Comparison of ENCODE assay signal across 9 mouse cellular contexts in the genomic region with DNA sequence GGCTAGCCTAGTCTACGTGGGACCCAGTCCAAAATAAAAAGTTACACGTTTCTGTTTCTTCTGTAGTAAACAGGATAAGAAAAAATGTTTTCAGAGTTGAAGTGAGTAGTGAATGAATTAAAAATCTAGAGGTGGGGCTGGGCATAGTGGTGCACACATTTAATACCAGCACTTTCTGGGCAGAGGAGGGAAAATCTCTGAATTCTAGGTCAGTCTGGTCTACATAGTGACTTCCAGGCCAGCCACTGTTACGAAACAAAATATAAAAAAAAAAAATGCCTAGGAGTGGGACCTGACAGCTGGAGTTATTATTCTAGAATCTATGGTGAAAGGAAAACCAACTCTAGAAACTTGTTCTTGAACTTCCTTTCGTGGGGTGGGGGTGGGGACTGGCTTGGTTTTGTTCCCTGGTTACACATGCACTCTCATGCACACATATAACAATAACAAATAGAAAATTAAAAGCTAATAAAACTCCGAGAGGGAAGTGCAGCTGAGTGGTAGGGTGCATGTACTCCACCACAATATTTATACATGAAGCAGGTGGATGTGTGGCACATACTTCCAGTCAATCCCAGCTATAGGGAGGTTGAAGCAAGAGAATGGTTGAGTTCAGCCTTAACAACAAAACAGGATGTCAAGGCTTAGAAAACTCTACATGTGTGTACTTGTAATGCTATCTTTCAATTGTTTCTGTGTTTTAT. TPM values are rescaled to one million over a fixed set of nuclear protein-coding genes. Genes with fewer than 3 reads are reported as not detected.
DNase-seq lines count a peak whose midpoint lies in the region; ATAC-seq and TF ChIP-seq lines count a peak whose summit lies in the region.
"Had no signal": no experiment of that assay in that cellular context is flagged by ENCODE, and none has a peak within 500 bp of the region (broad histone marks: within the 10 kb centered on the region; RNA-seq: fewer than 3 reads in every experiment).

No protein-coding gene starts in this region.

- H3K27me3 ChIP-seq in heart, embryonic 12.5 days (replicated peaks), result no peaks in the 10 kb centered on the region
- H3K27me3 ChIP-seq in Patski, result peaks cover 7% of the 10 kb centered on the region
- no peaks in the 10 kb centered on the region for H3K27me3 ChIP-seq in hindbrain, embryonic 10.5 days (ENCODE audit: insufficient read depth, poor library complexity, severe bottlenecking)

- H3K9ac ChIP-seq in heart, embryonic 12.5 days, result no peak overlapping the region

- POLR2A ChIA-PET in Patski (lab: Charles Lee), result interaction anchor here (0.6 kb wide), 1 partner anchor 420 kb away, joined by 3 read pairs; no protein-coding TSS in a partner anchor

- H3K4me3 ChIP-seq in heart, embryonic 12.5 days, result peak overlapping the region; percentile 97
- peak overlapping the region; percentile 84 for H3K4me3 ChIP-seq in hindbrain, embryonic 10.5 days
- peak overlapping the region; percentile 38; the same call in 1 of the 2 replicates for H3K4me3 ChIP-seq in macrophage (ENCODE audit: inconsistent target)

- no peak for ATAC-seq in heart, embryonic 12.5 days (ENCODE audit: insufficient number of reproducible peaks, low FRiP score)
- ATAC-seq in Patski, result no peak
- ATAC-seq in megakaryocyte-erythroid progenitor cell, adult 5-6 weeks (replicated peaks; ENCODE audit: low FRiP score, low TSS enrichment, poor library complexity, severe bottlenecking), result no peak

- peak overlapping the region; percentile 81 for H3K4me2 ChIP-seq in heart, embryonic 12.5 days

- H3K79me2 ChIP-seq in macrophage (ENCODE audit: inconsistent target), result peaks cover 39% of the 10 kb centered on the region

- peak; percentile 3 for TF ChIP-seq CTCF in Patski (IDR thresholded peaks at IDR 0.05)

- H3K27ac ChIP-seq in heart, embryonic 12.5 days (ENCODE audit: poor library complexity, severe bottlenecking), result no peak overlapping the region
- 0 out of 2 replicates have a peak overlapping the region, but pooled peaks have one; percentile 93 for H3K27ac ChIP-seq in hindbrain, embryonic 10.5 days
- H3K27ac ChIP-seq in macrophage, result peak overlapping the region; percentile 48

- CTCF ChIA-PET in Patski (lab: Charles Lee), result interaction anchor here (0.6 to 1.4 kb wide), 2 partner anchors 12 to 58 kb away, joined by 3 read pairs; no protein-coding TSS in a partner anchor

- intact Hi-C loops in heart, postnatal 25 days (cut with DNase I), result loop anchor here (5.0 kb wide), 1 partner anchor 85 kb away; no protein-coding TSS in a partner anchor

- DNase-seq in heart, postnatal 25 days (ENCODE audit: low spot score), result no peak
- DNase-seq in Patski (ENCODE audit: low read depth, low spot score), result no peak
- DNase-seq in hindbrain, embryonic 10.5 days (ENCODE audit: low spot score), result no peak
- DNase-seq in right cerebral cortex, adult 2 months (ENCODE audit: low spot score in 2 of 2), result no peak
- no peak for DNase-seq in spleen, postnatal 36 days (ENCODE audit: low spot score in 2 of 2)

- WGBS in heart, embryonic 12.5 days, result 50% methylated on average over 5 of the region's 5 CpGs
- 55% methylated on average over 5 of the region's 5 CpGs for WGBS in hindbrain, embryonic 10.5 days
- WGBS in macrophage (ENCODE audit: missing documents), result 33% methylated on average over 5 of the region's 5 CpGs

- peaks cover 10% of the 10 kb centered on the region for H3K36me3 ChIP-seq in heart, embryonic 12.5 days
- H3K36me3 ChIP-seq in hindbrain, embryonic 10.5 days, result peaks cover 19% of the 10 kb centered on the region
- peaks cover 10% of the 10 kb centered on the region; the same call in 1 of the 2 replicates for H3K36me3 ChIP-seq in macrophage (ENCODE audit: inconsistent target)

- in situ Hi-C loops in Patski (cut with MboI; ENCODE audit: low pct_unique_long_range_greater_than_20kb), result no loop called here

- peaks cover 11% of the 10 kb centered on the region for H3K4me1 ChIP-seq in heart, embryonic 12.5 days (replicated peaks)
- peaks cover 28% of the 10 kb centered on the region for H3K4me1 ChIP-seq in hindbrain, embryonic 10.5 days (replicated peaks)

- H3K9me3 ChIP-seq in heart, embryonic 12.5 days (replicated peaks), result peaks cover 3% of the 10 kb centered on the region
- H3K9me3 ChIP-seq in hindbrain, embryonic 10.5 days, result no peaks in the 10 kb centered on the region

RNA-seq across cellular contexts. Expression of gene Ccdc117, which starts 0.6 kb away (rescaled TPM):
- polyA plus RNA-seq in heart, embryonic 12.5 days (2016; fragmentation: Nextera tagmentation; extraction: Ambion mirVana), result 16.4 and 17.9 TPM in 2 replicates
- total RNA-seq in heart, postnatal 25 days (2021), result 10 to 100 TPM; 17.9 to 23.5 TPM
- 17.8 TPM for polyA plus RNA-seq in Patski (2021)
- polyA plus RNA-seq in hindbrain, embryonic 10.5 days (2016; fragmentation: Nextera tagmentation; extraction: Ambion mirVana), result 23.0 and 26.7 TPM in 2 replicates
- 10 to 100 TPM in 9 of 26 experiments, 1 to 10 TPM in 17; 1.7 to 17.9 (median 7.0) TPM for total RNA-seq in macrophage (2018; cell fraction: chromatin; rRNA removed)
- 10 to 100 TPM in 18 of 26 experiments, 1 to 10 TPM in 8; 5.1 to 20.5 (median 14.4) TPM for total RNA-seq in macrophage (2018; cell fraction: cytosol; rRNA removed)
- 10 to 100 TPM in 11 of 26 experiments, 1 to 10 TPM in 15; 3.2 to 25.1 (median 8.5) TPM for total RNA-seq in macrophage (2018; cell fraction: nucleus; rRNA removed)
- polyA plus RNA-seq in macrophage (2018), result 9.4 to 16.8 TPM (median 15.8 TPM) in 3 replicates
- 16.7 and 23.1 TPM in 2 replicates for total RNA-seq in megakaryocyte-erythroid progenitor cell, adult 5-6 weeks (2014; fragmentation: Nextera tagmentation)
- total RNA-seq in megakaryocyte-erythroid progenitor cell, adult 5-6 weeks (2017), result 34.6 and 42.4 TPM in 2 replicates

RNA-seq across cellular contexts. Expression of gene Xbp1, which starts 22.2 kb away (rescaled TPM):
- 125 and 127 TPM in 2 replicates for polyA plus RNA-seq in heart, embryonic 12.5 days (2016; fragmentation: Nextera tagmentation; extraction: Ambion mirVana)
- 10 to 100 TPM; 68.7 to 74.8 TPM for total RNA-seq in heart, postnatal 25 days (2021)
- 115 TPM for polyA plus RNA-seq in Patski (2021)
- 126 and 131 TPM in 2 replicates for polyA plus RNA-seq in hindbrain, embryonic 10.5 days (2016; fragmentation: Nextera tagmentation; extraction: Ambion mirVana)
- total RNA-seq in macrophage (2018; cell fraction: chromatin; rRNA removed), result 100 to 1,000 TPM in 16 of 26 experiments, 10 to 100 TPM in 10; 55.6 to 150 (median 114) TPM
- 100 to 1,000 TPM in 21 of 26 experiments, 10 to 100 TPM in 5; 85.9 to 123 (median 106) TPM for total RNA-seq in macrophage (2018; cell fraction: cytosol; rRNA removed)
- 100 to 1,000 TPM in 17 of 26 experiments, 10 to 100 TPM in 9; 68.4 to 166 (median 118) TPM for total RNA-seq in macrophage (2018; cell fraction: nucleus; rRNA removed)
- polyA plus RNA-seq in macrophage (2018), result 86.5 to 117 TPM (median 108 TPM) in 3 replicates
- 32.9 and 35.4 TPM in 2 replicates for total RNA-seq in megakaryocyte-erythroid progenitor cell, adult 5-6 weeks (2014; fragmentation: Nextera tagmentation)
- total RNA-seq in megakaryocyte-erythroid progenitor cell, adult 5-6 weeks (2017), result 32.5 and 52.3 TPM in 2 replicates

RNA-seq across cellular contexts. Expression of gene Ankrd36, which starts 26.9 kb away (rescaled TPM):
- polyA plus RNA-seq in heart, embryonic 12.5 days (2016; fragmentation: Nextera tagmentation; extraction: Ambion mirVana), result 0.18 TPM in 1 of 2 replicates, not detected in the other
- total RNA-seq in heart, postnatal 25 days (2021), result not detected
- polyA plus RNA-seq in Patski (2021) (not detected), macrophage (2018) (not detected in 3 replicates)
- not detected in 2 replicates for polyA plus RNA-seq in hindbrain, embryonic 10.5 days (2016; fragmentation: Nextera tagmentation; extraction: Ambion mirVana)
- total RNA-seq in macrophage (2018; cell fraction: chromatin; rRNA removed), result not detected
- total RNA-seq in macrophage (2018; cell fraction: cytosol; rRNA removed), result not detected
- not detected for total RNA-seq in macrophage (2018; cell fraction: nucleus; rRNA removed)
- total RNA-seq in megakaryocyte-erythroid progenitor cell, adult 5-6 weeks (2014; fragmentation: Nextera tagmentation), result not detected in 2 replicates
- total RNA-seq in megakaryocyte-erythroid progenitor cell, adult 5-6 weeks (2017), result 5.1 TPM in 1 of 2 replicates, not detected in the other
- total RNA-seq: liver, adult 2 months had no signal
- polyA plus RNA-seq: liver, adult 2 months had no signal

Comparison
In these comparisons a context has a peak if more than half of its experiments do, and no peak if none do; other contexts are left out.
1. H3K4me3 ChIP-seq: peak in every context shown above with its lines; median percentile 97 in heart, embryonic 12.5 days; 84 in hindbrain, embryonic 10.5 days; 38 in macrophage.